Mouse (Mus musculus) duodenum, adult 2 months (tissue): Measurements from ENCODE around the gene Fam3a. TPM values are rescaled to one million over a fixed set of nuclear protein-coding genes. Genes with fewer than 3 reads are reported as not detected.

ENCODE experiments used
- polyA plus RNA-seq: library from polyadenylated mRNA; depleted of rRNA; stranded (reverse); fragments of >200 nt; gene quantifications from 2 replicates; pipeline ENCODE4 v1.2.3, GENCODE M21; 2012; ENCODE audit warnings: low replicate concordance; rRNA removed

Gene Fam3a
- 19.4 and 28.2 TPM in 2 replicates for polyA plus RNA-seq

GRCm38 (mm10) chrX:74392535-74393443 is at the start of gene Fam3a, which contains the start of gene Ikbkg:
Fam3a (minus strand) TSS chrX:74393272.
Ikbkg (plus strand) TSS chrX:74393290.

GRCm38 (mm10) chrX:74428826-74429276 is 35.8 kb upstream of the Fam3a start, which contains the start of gene G6pdx:
G6pdx (minus strand) TSS chrX:74429194.

GRCm38 (mm10) chrX:74372888-74373549 is 20.1 kb downstream of the Fam3a start, which contains the start of the genes Ubl4a and Slc10a3:
Ubl4a (minus strand) TSS chrX:74373218.
Slc10a3 (minus strand) TSS chrX:74373349.

DNA sequence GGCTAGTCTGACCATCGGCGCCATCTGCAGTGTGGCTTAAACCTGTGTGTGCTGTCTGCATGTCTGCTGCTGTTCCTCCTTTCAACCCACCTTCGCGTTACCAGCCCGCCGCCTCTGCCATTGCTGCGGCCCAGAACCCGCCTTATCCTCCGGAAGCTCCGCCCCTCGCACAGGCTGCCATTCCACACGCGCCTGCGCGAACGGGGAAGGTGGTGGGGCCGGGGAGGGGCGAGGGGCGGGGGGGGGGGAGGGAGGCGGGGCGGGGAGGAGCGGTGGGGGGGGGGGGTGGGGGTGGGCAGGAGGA is 39.7 kb downstream of the Fam3a start, which contains the start of gene Lage3:
Gene Lage3, minus strand, starts transcription at position 152 of the 304 bp plus-strand sequence.

Other genes with a start within 250 kb of the Fam3a start
- not detected in 2 replicates for gene Tex28, start 225.4 kb downstream of the Fam3a start, polyA plus RNA-seq
- not detected in 2 replicates for gene Tktl1, start 216.0 kb downstream of the Fam3a start, polyA plus RNA-seq
- 252 and 315 TPM in 2 replicates for gene Flna, start 143.5 kb downstream of the Fam3a start, polyA plus RNA-seq
- 32.5 and 51.7 TPM in 2 replicates for gene Emd, start 138.6 kb downstream of the Fam3a start, polyA plus RNA-seq
- gene Rpl10, start 122.5 kb downstream of the Fam3a start, polyA plus RNA-seq, result 597 and 840 TPM in 2 replicates
- gene Taz, start 111.4 kb downstream of the Fam3a start, polyA plus RNA-seq, result 68.3 and 76.5 TPM in 2 replicates
- 13.5 and 14.5 TPM in 2 replicates for gene Dnase1l1, start 110.9 kb downstream of the Fam3a start, polyA plus RNA-seq
- 124 and 181 TPM in 2 replicates for gene Atp6ap1, start 96.2 kb downstream of the Fam3a start, polyA plus RNA-seq
- 40.2 and 70.9 TPM in 2 replicates for gene Gdi1, start 88.3 kb downstream of the Fam3a start, polyA plus RNA-seq
- 6.0 and 7.8 TPM in 2 replicates for gene Fam50a, start 80.2 kb downstream of the Fam3a start, polyA plus RNA-seq
- gene Plxna3, start 64.2 kb downstream of the Fam3a start, polyA plus RNA-seq, result 2.7 and 6.4 TPM in 2 replicates
- gene Lage3, start 39.7 kb downstream of the Fam3a start, polyA plus RNA-seq, result 16.5 and 24.4 TPM in 2 replicates
- gene Ubl4a, start 20.1 kb downstream of the Fam3a start, polyA plus RNA-seq, result 32.7 and 36.9 TPM in 2 replicates
- gene Slc10a3, start 19.9 kb downstream of the Fam3a start, polyA plus RNA-seq, result 11.5 and 11.9 TPM in 2 replicates
- 5.4 and 6.6 TPM in 2 replicates for gene Ikbkg, start within 50 bp of the Fam3a start, polyA plus RNA-seq
- 18.2 and 22.2 TPM in 2 replicates for gene G6pdx, start 35.9 kb upstream of the Fam3a start, polyA plus RNA-seq
- gene Gm6880, start 88.1 kb upstream of the Fam3a start, polyA plus RNA-seq, result not detected in 2 replicates
- not detected in 2 replicates for gene Olfr1326-ps1, start 181.6 kb upstream of the Fam3a start, polyA plus RNA-seq
- gene Olfr1325, start 199.4 kb upstream of the Fam3a start, polyA plus RNA-seq, result not detected in 2 replicates